Mouse (Mus musculus) midbrain, embryonic 11.5 days (tissue): ENCODE results near the gene Rsc1a1. TPM values are rescaled to one million over a fixed set of nuclear protein-coding genes. Genes with fewer than 3 reads are reported as not detected.

Experiments
- ATAC-seq: fragments of 200-750 bp; cut with Nextera tagmentation; 2 replicates; pipeline ENCODE4 v1.8.0; 2017; ENCODE audit warnings: moderate TSS enrichment, moderate library complexity; ENCODE audit not compliant: low FRiP score
- DNase-seq: peaks from one replicate; pipeline ENCODE4 v3.0.0; 2015; ENCODE audit warnings: low spot score; ENCODE audit errors: missing footprints
- H3K27ac ChIP-seq: fragments of 300-500 bp; sonication (generic); 2 replicates; pipeline ENCODE4 v1.5.1; 2014; ENCODE audit warnings: low read depth, low read length
- H3K27me3 ChIP-seq: fragments of 300-500 bp; sonication (generic); 2 replicates; pipeline ENCODE4 v1.6.1; 2014; ENCODE audit warnings: mild to moderate bottlenecking, low read length, moderate library complexity, mixed read lengths; ENCODE audit not compliant: control insufficient read depth, insufficient read depth
- H3K36me3 ChIP-seq: fragments of 300-500 bp; sonication (generic); 2 replicates; pipeline ENCODE4 v1.6.1; 2014; ENCODE audit warnings: mild to moderate bottlenecking, low read length, moderate library complexity, mixed read lengths; ENCODE audit not compliant: control insufficient read depth, insufficient read depth
- H3K4me1 ChIP-seq: fragments of 300-500 bp; sonication (generic); 2 replicates; pipeline ENCODE4 v1.6.1; 2014; ENCODE audit warnings: low read length; ENCODE audit not compliant: control insufficient read depth, insufficient read depth
- H3K4me2 ChIP-seq: fragments of 300-500 bp; sonication (generic); 2 replicates; pipeline ENCODE4 v1.6.1; 2014; ENCODE audit warnings: mild to moderate bottlenecking, moderate library complexity
- H3K4me3 ChIP-seq: fragments of 300-500 bp; sonication (generic); 2 replicates; pipeline ENCODE4 v1.5.1; 2014; ENCODE audit warnings: low read depth, low read length
- H3K9ac ChIP-seq: fragments of 300-500 bp; sonication (generic); 2 replicates; pipeline ENCODE4 v1.6.1; 2014; ENCODE audit warnings: low read length
- H3K9me3 ChIP-seq: fragments of 300-500 bp; sonication (generic); 2 replicates; pipeline ENCODE4 v1.6.1; 2016; ENCODE audit warnings: low read length; ENCODE audit not compliant: control insufficient read depth
- WGBS: fragments of 180-500 bp; shearing (Covaris S2); extraction: QIAGEN DNeasy Blood & Tissue Kit; methylation state at CpG from one replicate; pipeline ENCODE4 v1.1.7; 2014; 5-methylcytosine and 5-hydroxymethylcytosine counted together
- polyA plus RNA-seq: library from polyadenylated mRNA; unstranded; fragments of >200 nt; fragmentation: Nextera tagmentation; extraction: Ambion mirVana; gene quantifications from 2 replicates; pipeline ENCODE4 v1.2.1, GENCODE M21; 2014

The Rsc1a1 gene
- 0.11 and 1.4 TPM in 2 replicates for polyA plus RNA-seq

- Histone ChIP-seq H3K4me2 (no peak within 1 kb of the TSS), H3K9me3 (no peaks in the 10 kb centered on the region), H3K4me3 (no peak within 1 kb of the TSS), H3K36me3 (peaks cover 18% of the 10 kb centered on the region), H3K27ac (no peak within 1 kb of the TSS), H3K27me3 (no peaks in the 10 kb centered on the region), H3K9ac (no peak within 1 kb of the TSS), H3K4me1 (no peaks in the 10 kb centered on the region)
- 92% methylated on average over 6 of the region's 6 CpGs for WGBS
- no peak for DNase-seq
- ATAC-seq, result no peak
Observed at GRCm38 (mm10) chr4:141685499-141685898, at the start of gene Rsc1a1. TSS of gene Rsc1a1 (minus strand) at chr4:141685599.

- H3K36me3 ChIP-seq, result no peaks in the 10 kb centered on the region
- H3K4me2 ChIP-seq, result peak overlapping the region; percentile 61
- WGBS, result 24% methylated on average over 9 of the region's 9 CpGs
- peak overlapping the region; percentile 34 for H3K4me3 ChIP-seq
- H3K27ac ChIP-seq, result no peak overlapping the region
- DNase-seq (no peak), ATAC-seq (no peak; the same call in 1 of the 2 replicates)
- no peaks in the 10 kb centered on the region for H3K27me3 ChIP-seq
- no peaks in the 10 kb centered on the region; the same call in 1 of the 2 replicates for H3K9me3 ChIP-seq
- no peaks in the 10 kb centered on the region for H3K4me1 ChIP-seq
- H3K9ac ChIP-seq, result no peak overlapping the region
Observed at GRCm38 (mm10) chr4:141735206-141735560, 49.8 kb upstream of the Rsc1a1 start.

- WGBS, result 7% methylated on average over 24 of the region's 24 CpGs
- H3K27me3 ChIP-seq, result no peaks in the 10 kb centered on the region
- peak overlapping the region; percentile 34 for H3K4me3 ChIP-seq
- DNase-seq, result peak; percentile 96
- H3K9ac ChIP-seq, result peak overlapping the region; percentile 63
- H3K27ac ChIP-seq, result no peak overlapping the region
- ATAC-seq, result peak; percentile 99
- peak overlapping the region; percentile 61 for H3K4me2 ChIP-seq
- no peaks in the 10 kb centered on the region for H3K36me3 ChIP-seq
- H3K9me3 ChIP-seq, result no peaks in the 10 kb centered on the region
- no peaks in the 10 kb centered on the region for H3K4me1 ChIP-seq
Observed at GRCm38 (mm10) chr4:141734446-141735205, 49.2 kb upstream of the Rsc1a1 start.

- H3K36me3 ChIP-seq, result no peaks in the 10 kb centered on the region
- H3K4me1 ChIP-seq, result no peaks in the 10 kb centered on the region
- ATAC-seq (no peak), DNase-seq (no peak)
- no peak overlapping the region for H3K4me3 ChIP-seq
- no peak overlapping the region for H3K27ac ChIP-seq
- H3K9ac ChIP-seq, result no peak overlapping the region
- no peak overlapping the region for H3K4me2 ChIP-seq
- no peaks in the 10 kb centered on the region for H3K27me3 ChIP-seq
- no peaks in the 10 kb centered on the region for H3K9me3 ChIP-seq
- WGBS, result 84% methylated on average over 5 of the region's 5 CpGs
Observed at GRCm38 (mm10) chr4:141731766-141732165, 46.4 kb upstream of the Rsc1a1 start.

GRCm38 (mm10) chr4:141730401-141730800, 45.0 kb upstream of the Rsc1a1 start:
- Histone ChIP-seq H3K4me1 (no peaks in the 10 kb centered on the region), H3K27ac (no peak overlapping the region), H3K9ac (no peak overlapping the region), H3K4me2 (no peak overlapping the region), H3K27me3 (no peaks in the 10 kb centered on the region), H3K36me3 (no peaks in the 10 kb centered on the region), H3K9me3 (no peaks in the 10 kb centered on the region), H3K4me3 (no peak overlapping the region)
- 88% methylated on average over 13 of the region's 13 CpGs for WGBS
- no peak for ATAC-seq
- DNase-seq, result no peak

GRCm38 (mm10) chr4:141729266-141729665, 43.9 kb upstream of the Rsc1a1 start:
- no peak for ATAC-seq
- 84% methylated on average over 3 of the region's 3 CpGs for WGBS

GRCm38 (mm10) chr4:141725738-141726137, 40.3 kb upstream of the Rsc1a1 start:
- ATAC-seq, result no peak
- WGBS, result 72% methylated on average over 3 of the region's 3 CpGs
- H3K9me3 ChIP-seq, result no peaks in the 10 kb centered on the region

More at GRCm38 (mm10) chr4:141729266-141729665, 43.9 kb upstream of the Rsc1a1 start:
- H3K9ac ChIP-seq, result no peak overlapping the region
- H3K27ac ChIP-seq, result no peak overlapping the region
- H3K36me3 ChIP-seq, result no peaks in the 10 kb centered on the region
- H3K9me3 ChIP-seq, result no peaks in the 10 kb centered on the region
- H3K4me3 ChIP-seq, result no peak overlapping the region
- H3K4me1 ChIP-seq, result no peaks in the 10 kb centered on the region
- H3K27me3 ChIP-seq, result no peaks in the 10 kb centered on the region
- H3K4me2 ChIP-seq, result no peak overlapping the region
- DNase-seq, result no peak

GRCm38 (mm10) chr4:141725277-141725676, 39.9 kb upstream of the Rsc1a1 start:
- DNase-seq (no peak), ATAC-seq (no peak)
- Histone ChIP-seq H3K9me3 (no peaks in the 10 kb centered on the region), H3K9ac (no peak overlapping the region), H3K27ac (no peak overlapping the region), H3K36me3 (no peaks in the 10 kb centered on the region), H3K4me2 (no peak overlapping the region), H3K4me3 (no peak overlapping the region), H3K4me1 (peaks cover 11% of the 10 kb centered on the region), H3K27me3 (no peaks in the 10 kb centered on the region)
- WGBS, result 84% methylated on average over 5 of the region's 5 CpGs

More at GRCm38 (mm10) chr4:141725738-141726137, 40.3 kb upstream of the Rsc1a1 start:
- no peaks in the 10 kb centered on the region for H3K36me3 ChIP-seq
- H3K27me3 ChIP-seq, result no peaks in the 10 kb centered on the region
- no peak overlapping the region for H3K4me2 ChIP-seq
- H3K27ac ChIP-seq, result no peak overlapping the region
- DNase-seq, result no peak
- no peak overlapping the region for H3K4me3 ChIP-seq
- peaks cover 11% of the 10 kb centered on the region for H3K4me1 ChIP-seq
- no peak overlapping the region for H3K9ac ChIP-seq

- DNase-seq, result no peak
- Histone ChIP-seq H3K4me2 (no peak overlapping the region), H3K36me3 (no peaks in the 10 kb centered on the region), H3K4me1 (peaks cover 11% of the 10 kb centered on the region), H3K27me3 (no peaks in the 10 kb centered on the region), H3K27ac (no peak overlapping the region), H3K4me3 (no peak overlapping the region), H3K9ac (no peak overlapping the region), H3K9me3 (no peaks in the 10 kb centered on the region)
- ATAC-seq, result no peak
- WGBS, result 76% methylated on average over 11 of the region's 11 CpGs
Observed at GRCm38 (mm10) chr4:141724594-141724993, 39.2 kb upstream of the Rsc1a1 start.
